Mouse (Mus musculus): ENCODE data around the gene Vps53.
"Not testable (repeated sequence)": the region's sequence is repeated elsewhere in the genome, so short reads cannot be mapped to it uniquely, and the experiment has no call there.

Vps53 gene

GRCm38 (mm10) chr11:76179495-76180145 is at the start of gene Vps53, which contains the start of gene Fam57a:
TSS of gene Vps53 (minus strand) at chr11:76179647.
TSS of gene Fam57a (plus strand) at chr11:76179671.
- peak; percentile 88 for DNase-seq (ENCODE audit: extremely low spot score, low spot score)

GRCm38 (mm10) chr11:76225051-76225450 is 45.6 kb upstream of the Vps53 start:
- no peak for DNase-seq (ENCODE audit: extremely low spot score, low spot score)

GRCm38 (mm10) chr11:76224631-76225030 is 45.2 kb upstream of the Vps53 start:
- DNase-seq (ENCODE audit: extremely low spot score, low spot score), result no peak

- DNase-seq (ENCODE audit: extremely low spot score, low spot score), result peak; percentile 98
These were observed 37.9 kb upstream of the Vps53 start, which contains the start of the genes Dbil5 and Gemin4 for GRCm38 (mm10) chr11:76217390-76217800. TSS of gene Dbil5 (plus strand) at chr11:76217608. TSS of gene Gemin4 (minus strand) at chr11:76217664.

- peak; percentile 58 for DNase-seq (ENCODE audit: extremely low spot score, low spot score)
These were observed 37.4 kb upstream of the Vps53 start for GRCm38 (mm10) chr11:76216681-76217389.

GRCm38 (mm10) chr11:76216049-76216540 is 36.6 kb upstream of the Vps53 start:
- DNase-seq (ENCODE audit: extremely low spot score, low spot score), result no peak

- DNase-seq (ENCODE audit: extremely low spot score, low spot score), result no peak
These were observed 35.6 kb upstream of the Vps53 start for GRCm38 (mm10) chr11:76215011-76215410.

GRCm38 (mm10) chr11:76213841-76214240 is 34.4 kb upstream of the Vps53 start:
- DNase-seq (ENCODE audit: extremely low spot score, low spot score), result no peak

GRCm38 (mm10) chr11:76211595-76211994 is 32.1 kb upstream of the Vps53 start:
- not testable (repeated sequence) for DNase-seq (ENCODE audit: extremely low spot score, low spot score)

- DNase-seq (ENCODE audit: extremely low spot score, low spot score), result no peak
These were observed 31.0 kb upstream of the Vps53 start for GRCm38 (mm10) chr11:76210228-76210985.

- no peak for DNase-seq (ENCODE audit: extremely low spot score, low spot score)
These were observed 27.3 kb upstream of the Vps53 start for GRCm38 (mm10) chr11:76206793-76207192.

- peak; percentile 78 for DNase-seq (ENCODE audit: extremely low spot score, low spot score)
These were observed 22.6 kb upstream of the Vps53 start for GRCm38 (mm10) chr11:76201761-76202674.

GRCm38 (mm10) chr11:76196977-76197469 is 17.6 kb upstream of the Vps53 start:
- no peak for DNase-seq (ENCODE audit: extremely low spot score, low spot score)

- no peak for DNase-seq (ENCODE audit: extremely low spot score, low spot score)
These were observed 17.0 kb upstream of the Vps53 start for GRCm38 (mm10) chr11:76196275-76196976.

GRCm38 (mm10) chr11:76186908-76187307 is 7.5 kb upstream of the Vps53 start:
- no peak for DNase-seq (ENCODE audit: extremely low spot score, low spot score)

GRCm38 (mm10) chr11:76183745-76184144 is 4.3 kb upstream of the Vps53 start:
- no peak for DNase-seq (ENCODE audit: extremely low spot score, low spot score)

- no peak for DNase-seq (ENCODE audit: extremely low spot score, low spot score)
These were observed 696 bp upstream of the Vps53 start for GRCm38 (mm10) chr11:76180146-76180540.

GRCm38 (mm10) chr11:76178726-76179494 is 537 bp downstream of the Vps53 start:
- peak; percentile 37 for DNase-seq (ENCODE audit: extremely low spot score, low spot score)

- DNase-seq (ENCODE audit: extremely low spot score, low spot score), result no peak
These were observed 9.2 kb downstream of the Vps53 start for GRCm38 (mm10) chr11:76170207-76170606.
